Mouse (Mus musculus) 3134 (cell line): ENCODE data around the gene Rap1gap2.

Experiments used
- DNase-seq: peaks from one replicate; pipeline ENCODE4 v3.0.0-alpha.2; 2011; ENCODE audit warnings: low spot score; ENCODE audit not compliant: insufficient read length; ENCODE audit errors: extremely low read depth

The Rap1gap2 gene

GRCm38 (mm10) chr11:74610545-74611176 lies at the start of gene Rap1gap2:
Gene Rap1gap2, minus strand, starts transcription at chr11:74610915.
- DNase-seq: no peak

- no peak for DNase-seq
Observed at GRCm38 (mm10) chr11:74660336-74660735, 49.6 kb upstream of the Rap1gap2 start.

GRCm38 (mm10) chr11:74655941-74656340 lies 45.2 kb upstream of the Rap1gap2 start:
- no peak for DNase-seq

GRCm38 (mm10) chr11:74653385-74653784 lies 42.7 kb upstream of the Rap1gap2 start:
- DNase-seq: no peak

- no peak for DNase-seq
Observed at GRCm38 (mm10) chr11:74652791-74653191, 42.1 kb upstream of the Rap1gap2 start.

GRCm38 (mm10) chr11:74650576-74651100 lies 39.9 kb upstream of the Rap1gap2 start:
- no peak for DNase-seq

GRCm38 (mm10) chr11:74649647-74650551 lies 39.2 kb upstream of the Rap1gap2 start:
- peak; percentile 40 for DNase-seq

- peak; percentile 99 for DNase-seq
Observed at GRCm38 (mm10) chr11:74649095-74649646, 38.5 kb upstream of the Rap1gap2 start, which contains the start of gene Cluh. Gene Cluh, plus strand, starts transcription at chr11:74649495.

GRCm38 (mm10) chr11:74648676-74649075 lies 38.0 kb upstream of the Rap1gap2 start:
- DNase-seq: no peak

- no peak for DNase-seq
Observed at GRCm38 (mm10) chr11:74647966-74648365, 37.3 kb upstream of the Rap1gap2 start.

GRCm38 (mm10) chr11:74639628-74640027 lies 28.9 kb upstream of the Rap1gap2 start:
- no peak for DNase-seq

- no peak for DNase-seq
Observed at GRCm38 (mm10) chr11:74638791-74639411, 28.2 kb upstream of the Rap1gap2 start.

GRCm38 (mm10) chr11:74637971-74638790 lies 27.5 kb upstream of the Rap1gap2 start:
- DNase-seq: peak; percentile 94

GRCm38 (mm10) chr11:74637486-74637885 lies 26.8 kb upstream of the Rap1gap2 start:
- DNase-seq: no peak

GRCm38 (mm10) chr11:74634490-74635275 lies 24.0 kb upstream of the Rap1gap2 start:
- DNase-seq: peak; percentile 46

GRCm38 (mm10) chr11:74631880-74632789 lies 21.4 kb upstream of the Rap1gap2 start:
- no peak for DNase-seq

- no peak for DNase-seq
Observed at GRCm38 (mm10) chr11:74627481-74627880, 16.8 kb upstream of the Rap1gap2 start.

GRCm38 (mm10) chr11:74625333-74625732 lies 14.6 kb upstream of the Rap1gap2 start:
- no peak for DNase-seq
